Mouse (Mus musculus) myocyte (in vitro differentiated cells): Measurements from ENCODE around the gene Cpb2. TPM values are rescaled to one million over a fixed set of nuclear protein-coding genes. Genes with fewer than 3 reads are reported as not detected.

Experiments used
- H3K27me3 ChIP-seq: one replicate; pipeline ENCODE4 v1.6.1; 2011; ENCODE audit not compliant: control insufficient read depth, insufficient read depth, insufficient read length
- H3K36me3 ChIP-seq: one replicate; pipeline ENCODE4 v1.6.1; 2011; ENCODE audit not compliant: control insufficient read depth, insufficient read depth
- H3K4me2 ChIP-seq: one replicate; pipeline ENCODE4 v1.6.1; 2011; ENCODE audit warnings: low read depth, control low read depth
- H3K4me3 ChIP-seq: one replicate; pipeline ENCODE4 v1.5.1; 2011; ENCODE audit warnings: mild to moderate bottlenecking, control low read depth, moderate library complexity
- H3K79me2 ChIP-seq: one replicate; pipeline ENCODE4 v1.6.1; 2011; ENCODE audit not compliant: control insufficient read depth, insufficient read depth
- H3ac ChIP-seq: one replicate; pipeline ENCODE4 v1.6.1; 2011; ENCODE audit not compliant: control insufficient read depth, insufficient read length
- CEBPB ChIP-seq: IDR thresholded peaks from 2 replicates; pipeline ENCODE4 v1.6.1; 2011; ENCODE audit warnings: mild to moderate bottlenecking, moderate library complexity; ENCODE audit not compliant: poor library complexity, insufficient read depth, severe bottlenecking
- E2F4 ChIP-seq: IDR thresholded peaks from one replicate; pipeline ENCODE4 v1.6.1; 2011; ENCODE audit warnings: mild to moderate bottlenecking, control low read depth, moderate library complexity; ENCODE audit not compliant: insufficient read depth
- MAX ChIP-seq: IDR thresholded peaks from one replicate; pipeline ENCODE4 v1.6.1; 2011; ENCODE audit warnings: low read depth, mild to moderate bottlenecking, control low read depth
- MYOD1 ChIP-seq, 3 experiments: IDR thresholded peaks; one replicate each; pipeline ENCODE4 v1.6.1; 2011; ENCODE audit warnings: control low read depth in 2 of 3, low read depth in 2 of 3, mild to moderate bottlenecking in 2 of 3, moderate library complexity in 1 of 3; ENCODE audit not compliant: insufficient read length in 2 of 3, control insufficient read depth in 1 of 3
- MYOG ChIP-seq, 3 experiments: IDR thresholded peaks; one replicate each; pipeline ENCODE4 v1.6.1; 2011; ENCODE audit warnings: control low read depth in 2 of 3, low read depth in 2 of 3, mild to moderate bottlenecking in 2 of 3; ENCODE audit not compliant: insufficient read length in 2 of 3, control insufficient read depth in 1 of 3, insufficient read depth in 1 of 3
- POLR2A ChIP-seq: IDR thresholded peaks from one replicate; pipeline ENCODE4 v1.6.1; 2011; ENCODE audit warnings: low read depth, mild to moderate bottlenecking, control low read depth, moderate library complexity; ENCODE audit not compliant: insufficient read length
- POLR2AphosphoS2 ChIP-seq: IDR thresholded peaks from one replicate; pipeline ENCODE4 v1.6.1; 2011; ENCODE audit warnings: low read depth, control low read depth; ENCODE audit not compliant: insufficient read length
- REST ChIP-seq: IDR thresholded peaks from one replicate; pipeline ENCODE4 v1.6.1; 2011; ENCODE audit warnings: mild to moderate bottlenecking, control low read depth, moderate library complexity; ENCODE audit not compliant: insufficient read depth, insufficient read length
- SRF ChIP-seq: IDR thresholded peaks from one replicate; pipeline ENCODE4 v1.6.1; 2011; ENCODE audit warnings: low read depth; ENCODE audit not compliant: control insufficient read depth, insufficient read length
- TCF12 ChIP-seq: IDR thresholded peaks from one replicate; pipeline ENCODE4 v1.6.1; 2011; ENCODE audit warnings: mild to moderate bottlenecking, control low read depth; ENCODE audit not compliant: poor library complexity, insufficient read depth, severe bottlenecking
- TCF3 ChIP-seq: IDR thresholded peaks from one replicate; pipeline ENCODE4 v1.6.1; 2011; ENCODE audit warnings: low read depth, control low read depth; ENCODE audit not compliant: insufficient read length
- USF1 ChIP-seq: IDR thresholded peaks from one replicate; pipeline ENCODE4 v1.6.1; 2011; ENCODE audit warnings: low read depth, mild to moderate bottlenecking, control low read depth, moderate library complexity
- polyA plus RNA-seq: library from polyadenylated mRNA; unstranded; fragments of >200 nt; fragmentation: generic; extraction: Trizol; gene quantifications from one replicate; pipeline ENCODE4 v1.2.1, GENCODE M21; 2012; ENCODE audit warnings: missing spikeins

Cpb2 gene
- polyA plus RNA-seq, 1 experiment: not detected

GRCm38 (mm10) chr14:75233070-75233469 is 9.0 kb upstream of the Cpb2 start:
- H3K4me2 ChIP-seq: no peak overlapping the region
- H3ac ChIP-seq: no peak overlapping the region
- no peaks in the 10 kb centered on the region for H3K36me3 ChIP-seq
- TF ChIP-seq TCF3 (no peak), TCF12 (no peak), REST (no peak), MYOD1 (IDR thresholded peaks at IDR 0.05; ENCODE audit: control insufficient read depth in 1 of 3, insufficient read length in 2 of 3, low read depth in 2 of 3) (no peak), POLR2AphosphoS2 (no peak), CEBPB (no peak), MAX (no peak), E2F4 (no peak), POLR2A (no peak), MYOG (IDR thresholded peaks at IDR 0.05; ENCODE audit: control insufficient read depth in 1 of 3, insufficient read depth in 1 of 3, insufficient read length in 2 of 3, low read depth in 2 of 3) (no peak)
- H3K4me3 ChIP-seq: no peak overlapping the region
- H3K27me3 ChIP-seq: no peaks in the 10 kb centered on the region
- H3K79me2 ChIP-seq: no peaks in the 10 kb centered on the region

GRCm38 (mm10) chr14:75235552-75235951 is 6.5 kb upstream of the Cpb2 start:
- Histone ChIP-seq H3K4me2 (no peak overlapping the region), H3K4me3 (no peak overlapping the region), H3K36me3 (no peaks in the 10 kb centered on the region), H3K27me3 (no peaks in the 10 kb centered on the region), H3K79me2 (no peaks in the 10 kb centered on the region), H3ac (no peak overlapping the region)
- TF ChIP-seq CEBPB: no peak
- no peak for TF ChIP-seq TCF3
- TF ChIP-seq E2F4: no peak
- TF ChIP-seq POLR2A: no peak
- TF ChIP-seq POLR2AphosphoS2: no peak
- TF ChIP-seq SRF: no peak
- TF ChIP-seq USF1: no peak
- no peak for TF ChIP-seq TCF12
- TF ChIP-seq MAX: no peak
- no peak for TF ChIP-seq REST
- no peak for TF ChIP-seq MYOD1 (IDR thresholded peaks at IDR 0.05; ENCODE audit: control insufficient read depth in 1 of 3, insufficient read length in 2 of 3, low read depth in 2 of 3)
- no peak for TF ChIP-seq MYOG (IDR thresholded peaks at IDR 0.05; ENCODE audit: control insufficient read depth in 1 of 3, insufficient read depth in 1 of 3, insufficient read length in 2 of 3, low read depth in 2 of 3)

GRCm38 (mm10) chr14:75235955-75236635 is 6.0 kb upstream of the Cpb2 start:
- no peak overlapping the region for H3ac ChIP-seq
- H3K36me3 ChIP-seq: no peaks in the 10 kb centered on the region
- no peaks in the 10 kb centered on the region for H3K79me2 ChIP-seq
- TF ChIP-seq CEBPB: no peak
- TF ChIP-seq POLR2A: no peak
- no peak for TF ChIP-seq TCF3
- no peak for TF ChIP-seq POLR2AphosphoS2
- TF ChIP-seq MYOD1 (IDR thresholded peaks at IDR 0.05; ENCODE audit: control insufficient read depth in 1 of 3, insufficient read length in 2 of 3, low read depth in 2 of 3): no peak
- TF ChIP-seq E2F4: no peak
- TF ChIP-seq SRF: no peak
- TF ChIP-seq TCF12: no peak
- no peak for TF ChIP-seq REST
- TF ChIP-seq MAX: no peak
- TF ChIP-seq USF1: no peak
- TF ChIP-seq MYOG (IDR thresholded peaks at IDR 0.05; ENCODE audit: control insufficient read depth in 1 of 3, insufficient read depth in 1 of 3, insufficient read length in 2 of 3, low read depth in 2 of 3): no peak
- H3K4me2 ChIP-seq: no peak overlapping the region
- H3K27me3 ChIP-seq: no peaks in the 10 kb centered on the region
- H3K4me3 ChIP-seq: no peak overlapping the region

- no peak overlapping the region for H3ac ChIP-seq
- H3K4me3 ChIP-seq: no peak overlapping the region
- H3K27me3 ChIP-seq: no peaks in the 10 kb centered on the region
- no peak overlapping the region for H3K4me2 ChIP-seq
- no peak for TF ChIP-seq TCF12
- TF ChIP-seq MAX: no peak
- TF ChIP-seq TCF3: no peak
- TF ChIP-seq POLR2A: no peak
- no peak for TF ChIP-seq REST
- no peak for TF ChIP-seq MYOG (IDR thresholded peaks at IDR 0.05; ENCODE audit: control insufficient read depth in 1 of 3, insufficient read depth in 1 of 3, insufficient read length in 2 of 3, low read depth in 2 of 3)
- no peak for TF ChIP-seq E2F4
- TF ChIP-seq MYOD1 (IDR thresholded peaks at IDR 0.05; ENCODE audit: control insufficient read depth in 1 of 3, insufficient read length in 2 of 3, low read depth in 2 of 3): no peak
- TF ChIP-seq CEBPB: no peak
- no peak for TF ChIP-seq SRF
- TF ChIP-seq USF1: no peak
- no peak for TF ChIP-seq POLR2AphosphoS2
- no peaks in the 10 kb centered on the region for H3K79me2 ChIP-seq
- no peaks in the 10 kb centered on the region for H3K36me3 ChIP-seq
Measured at GRCm38 (mm10) chr14:75236636-75237003, 5.5 kb upstream of the Cpb2 start.
